Mouse (Mus musculus) liver, postnatal 0 days (tissue): ENCODE measurements around the gene Taok3. TPM values are rescaled to one million over a fixed set of nuclear protein-coding genes. Genes with fewer than 3 reads are reported as not detected.

Experiments
- ATAC-seq: fragments of 200-750 bp; cut with Nextera tagmentation; 2 replicates; pipeline ENCODE4 v1.8.0; 2017; ENCODE audit warnings: mild to moderate bottlenecking, moderate library complexity
- DNase-seq: peaks from one replicate; pipeline ENCODE4 v3.0.0-alpha.2; 2016
- H3K27ac ChIP-seq: fragments of 300-500 bp; sonication (generic); 2 replicates; pipeline ENCODE4 v1.5.1; 2014; ENCODE audit warnings: antibody characterized with exemption, moderate library complexity, mild to moderate bottlenecking, low read depth
- H3K27me3 ChIP-seq: fragments of 300-500 bp; sonication (generic); 2 replicates; pipeline ENCODE4 v1.6.1; 2014; ENCODE audit warnings: low read length, control low read depth, mixed read lengths; ENCODE audit not compliant: insufficient read depth
- H3K36me3 ChIP-seq: fragments of 300-500 bp; sonication (generic); replicated peaks from 2 replicates; pipeline ENCODE4 v1.6.1; 2014; ENCODE audit warnings: mild to moderate bottlenecking, control low read depth, low read length, moderate library complexity, mixed read lengths; ENCODE audit not compliant: insufficient read depth
- H3K4me1 ChIP-seq: fragments of 300-500 bp; sonication (generic); 2 replicates; pipeline ENCODE4 v1.6.1; 2014; ENCODE audit warnings: antibody characterized with exemption, mild to moderate bottlenecking, control low read depth; ENCODE audit not compliant: insufficient read depth
- H3K4me2 ChIP-seq: fragments of 300-500 bp; sonication (generic); 2 replicates; pipeline ENCODE4 v1.6.1; 2014; ENCODE audit warnings: low read depth, mild to moderate bottlenecking, low read length, moderate library complexity, mixed read lengths
- H3K4me3 ChIP-seq: fragments of 300-500 bp; sonication (generic); 2 replicates; pipeline ENCODE4 v1.5.1; 2014; ENCODE audit warnings: low read depth, low read length
- H3K9ac ChIP-seq: fragments of 300-500 bp; sonication (generic); replicated peaks from 2 replicates; pipeline ENCODE4 v1.6.1; 2014; ENCODE audit warnings: mild to moderate bottlenecking, moderate library complexity
- H3K9me3 ChIP-seq: fragments of 300-500 bp; sonication (generic); 2 replicates; pipeline ENCODE4 v1.6.1; 2016; ENCODE audit warnings: mild to moderate bottlenecking, control low read depth, low read length, mixed read lengths
- CTCF ChIP-seq: sonication (generic); IDR thresholded peaks from 2 replicates; pipeline ENCODE4 v1.5.1; 2016; ENCODE audit warnings: antibody characterized with exemption, low read depth
- EP300 ChIP-seq: IDR thresholded peaks from 2 replicates; pipeline ENCODE4 v1.6.1; 2016; ENCODE audit warnings: antibody characterized with exemption, low read depth, mild to moderate bottlenecking
- WGBS: fragments of 180-500 bp; shearing (Covaris S2); extraction: QIAGEN DNeasy Blood & Tissue Kit; methylation state at CpG from one replicate; pipeline ENCODE4 v1.1.7; 2014; ENCODE audit not compliant: insufficient replicate concordance; 5-methylcytosine and 5-hydroxymethylcytosine counted together
- polyA plus RNA-seq: library from polyadenylated mRNA; unstranded; fragments of >200 nt; fragmentation: Nextera tagmentation; extraction: Ambion mirVana; gene quantifications from 2 replicates; pipeline ENCODE4 v1.2.1, GENCODE M21; 2015

The Taok3 gene
- polyA plus RNA-seq, 1 experiment from 2014 or later, result 41.9 TPM

DNA sequence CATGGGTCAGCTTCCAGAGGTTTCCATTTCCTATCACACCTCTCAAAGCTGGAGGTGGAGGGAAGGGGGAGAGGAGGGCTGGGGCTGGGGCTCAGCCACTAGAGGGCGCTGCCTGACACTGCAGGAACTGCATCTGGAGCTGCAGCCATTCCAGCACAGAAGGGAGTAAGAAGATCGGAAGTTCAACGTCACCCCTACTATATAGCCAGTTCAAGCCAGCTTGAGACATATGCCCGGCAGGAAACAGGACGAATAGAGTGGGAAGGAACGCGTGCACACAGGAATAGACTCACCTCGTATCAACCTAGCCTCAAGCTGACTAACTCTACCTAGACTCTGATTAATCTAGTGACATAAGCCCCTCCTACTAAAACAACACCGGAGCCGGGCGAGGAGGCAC lies 187.8 kb downstream of the Taok3 start:
- WGBS, result 28% methylated on average over 11 of the region's 11 CpGs
- no peak overlapping the region for H3K4me2 ChIP-seq
- H3K27ac ChIP-seq, result no peak overlapping the region
- no peak for TF ChIP-seq EP300
- TF ChIP-seq CTCF, result peak; percentile 88
- ATAC-seq, result peak; percentile 70
- no peaks in the 10 kb centered on the region for H3K27me3 ChIP-seq
- H3K9me3 ChIP-seq, result 0 out of 2 replicates have a peak, but pooled peaks cover 3% of the 10 kb centered on the region
- no peak overlapping the region for H3K4me3 ChIP-seq
- DNase-seq, result peak; percentile 83
- no peaks in the 10 kb centered on the region for H3K36me3 ChIP-seq
- H3K4me1 ChIP-seq, result no peaks in the 10 kb centered on the region
- H3K9ac ChIP-seq, result no peak overlapping the region

DNA sequence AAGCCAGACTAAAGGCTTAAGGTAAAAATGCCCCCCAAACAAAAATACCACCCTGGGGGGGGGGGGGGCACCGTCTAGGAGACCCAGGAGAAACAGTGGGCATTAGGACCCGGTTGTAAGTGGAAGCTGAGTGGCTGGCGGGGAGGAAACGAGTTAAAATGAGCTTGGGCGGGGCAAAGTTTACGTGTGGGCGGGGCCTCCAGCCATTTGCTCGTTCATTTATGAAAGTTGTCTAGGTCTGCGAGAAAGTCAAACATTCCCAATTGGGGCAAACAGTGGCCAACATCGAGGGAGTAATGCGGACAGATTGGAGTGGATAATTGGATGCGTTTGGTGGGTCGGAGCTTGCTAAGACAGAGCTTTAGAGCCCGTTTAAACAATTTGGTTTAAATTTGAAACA lies 193.5 kb downstream of the Taok3 start:
- Histone ChIP-seq H3K4me3 (peak overlapping the region; percentile 21; the same call in 1 of the 2 replicates), H3K9me3 (no peaks in the 10 kb centered on the region), H3K36me3 (no peaks in the 10 kb centered on the region), H3K27ac (no peak overlapping the region), H3K4me2 (peak overlapping the region; percentile 59), H3K4me1 (no peaks in the 10 kb centered on the region; the same call in 1 of the 2 replicates), H3K27me3 (peaks cover 5% of the 10 kb centered on the region; the same call in 1 of the 2 replicates), H3K9ac (no peak overlapping the region)
- WGBS, result 19% methylated on average over 13 of the region's 14 CpGs
- no peak for TF ChIP-seq CTCF
- no peak for TF ChIP-seq EP300
- ATAC-seq (no peak), DNase-seq (peak; percentile 62)

DNA sequence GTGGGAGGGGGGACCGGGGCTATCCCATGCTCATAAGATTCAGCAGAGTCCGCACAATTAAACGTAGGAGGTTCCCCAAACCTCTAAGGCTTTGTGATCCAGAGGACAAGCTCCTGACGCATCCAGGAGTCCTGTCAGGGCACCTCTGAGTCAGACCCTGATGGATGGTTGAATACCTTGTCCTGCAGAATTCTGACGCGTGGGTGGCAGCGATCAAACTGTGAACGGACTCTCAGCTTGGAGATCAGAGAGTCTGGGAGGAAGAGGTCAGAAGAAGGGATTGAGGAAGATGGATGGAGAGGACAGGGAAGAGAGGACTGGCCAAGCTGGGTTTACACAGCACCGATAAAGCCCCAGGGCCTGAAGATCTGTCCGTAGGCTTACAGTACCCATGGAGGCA lies 194.0 kb downstream of the Taok3 start:
- no peak overlapping the region for H3K27ac ChIP-seq
- H3K9ac ChIP-seq, result no peak overlapping the region
- peak overlapping the region; percentile 59 for H3K4me2 ChIP-seq
- H3K4me1 ChIP-seq, result peaks cover 3% of the 10 kb centered on the region
- DNase-seq, result no peak
- no peaks in the 10 kb centered on the region for H3K9me3 ChIP-seq
- peak overlapping the region; percentile 21; the same call in 1 of the 2 replicates for H3K4me3 ChIP-seq
- peaks cover 9% of the 10 kb centered on the region; the same call in 1 of the 2 replicates for H3K27me3 ChIP-seq
- TF ChIP-seq EP300 (no peak), CTCF (no peak)
- H3K36me3 ChIP-seq, result no peaks in the 10 kb centered on the region
- WGBS, result 39% methylated on average over 10 of the region's 10 CpGs
- ATAC-seq, result no peak

DNA sequence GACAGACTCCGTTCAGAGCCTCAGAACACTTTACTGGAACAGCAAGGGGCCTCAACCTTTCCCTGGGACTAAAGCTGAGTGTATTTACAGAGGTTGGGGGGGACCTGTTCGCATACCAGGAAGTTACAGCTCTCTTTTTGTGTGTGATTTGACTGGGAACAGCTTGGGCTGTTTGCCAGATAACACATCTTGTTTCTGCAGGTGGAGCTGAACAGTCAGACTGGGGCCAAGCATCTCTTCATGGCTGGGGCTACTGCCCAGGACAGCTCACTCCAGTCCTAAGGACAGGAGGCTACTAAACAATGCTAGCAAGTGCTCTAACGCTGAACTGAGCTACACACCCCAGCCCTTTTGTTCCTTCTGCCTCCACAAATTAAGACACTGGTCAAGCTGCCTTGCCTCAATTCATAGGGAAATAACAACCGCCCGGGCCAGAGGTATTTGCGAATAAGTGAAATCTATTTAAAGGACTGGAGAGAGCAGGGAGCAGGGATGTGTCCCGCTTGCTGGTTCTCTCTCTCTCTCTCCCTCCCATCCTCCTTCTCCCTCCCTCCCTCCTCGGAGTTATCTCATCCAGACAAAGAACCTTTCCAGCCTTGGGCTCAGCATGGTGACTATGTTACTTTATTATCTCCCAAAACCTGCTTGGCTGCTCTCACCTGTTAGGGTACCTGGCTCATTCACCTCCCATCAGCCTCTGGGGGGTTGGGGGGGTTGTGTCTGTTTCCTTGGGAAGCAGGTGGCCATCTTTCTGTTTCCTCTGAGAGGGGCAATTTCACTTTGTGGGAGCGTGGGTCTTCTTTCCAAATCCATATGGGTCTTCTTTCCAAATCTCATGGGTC lies 194.9 kb downstream of the Taok3 start:
- no peak overlapping the region for H3K9ac ChIP-seq
- H3K36me3 ChIP-seq, result no peaks in the 10 kb centered on the region
- WGBS, result 45% methylated on average over 9 of the region's 9 CpGs
- no peak overlapping the region for H3K27ac ChIP-seq
- H3K4me1 ChIP-seq, result peaks cover 4% of the 10 kb centered on the region
- ATAC-seq (no peak), DNase-seq (no peak)
- H3K4me3 ChIP-seq, result no peak overlapping the region
- H3K4me2 ChIP-seq, result no peak overlapping the region
- TF ChIP-seq CTCF (no peak), EP300 (no peak)
- H3K27me3 ChIP-seq, result peaks cover 14% of the 10 kb centered on the region; the same call in 1 of the 2 replicates
- H3K9me3 ChIP-seq, result no peaks in the 10 kb centered on the region

DNA sequence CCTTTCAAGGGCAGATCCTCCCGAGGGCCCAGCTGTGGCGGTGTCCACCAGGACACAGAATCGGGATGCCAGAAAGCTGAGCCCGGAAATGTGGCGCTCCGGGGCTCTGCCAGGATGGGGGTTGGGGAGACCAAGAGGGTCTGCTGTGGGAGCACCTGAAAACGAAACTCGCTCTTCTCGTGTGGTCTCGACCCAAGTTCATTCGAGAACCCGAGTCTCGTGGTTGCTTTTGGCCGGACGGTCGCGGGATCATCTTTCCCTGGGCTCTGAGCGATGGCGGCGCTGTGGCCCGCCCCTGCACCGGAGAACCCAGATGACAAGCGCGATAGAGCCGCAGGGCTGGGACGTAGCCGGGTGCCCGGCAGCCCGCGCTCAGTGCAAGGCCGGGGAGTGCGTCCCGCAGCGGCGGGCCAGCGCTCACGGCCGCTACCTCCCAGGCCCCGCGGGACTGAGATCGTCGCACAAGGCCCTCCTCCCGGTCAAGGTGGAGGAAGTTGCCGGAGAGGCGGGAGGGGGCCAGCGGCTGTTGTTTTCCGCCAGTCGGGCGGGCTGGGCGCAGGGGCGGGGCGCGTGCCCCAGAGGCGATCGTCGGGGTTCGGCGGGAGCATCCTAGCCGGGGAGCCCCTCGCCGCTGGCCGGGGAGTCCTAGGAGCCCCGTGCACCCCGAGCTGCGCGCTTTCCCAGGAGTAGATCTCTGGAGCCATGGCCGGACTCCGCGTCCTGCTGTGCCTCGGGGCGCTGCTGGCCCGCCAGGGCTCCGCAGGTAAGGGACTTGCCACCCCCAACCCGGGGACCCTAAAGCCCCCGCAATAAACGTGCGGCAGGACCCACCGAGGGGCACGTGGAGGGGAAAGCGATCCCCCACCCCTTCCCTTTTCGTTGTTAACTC lies 199.1 kb downstream of the Taok3 start, which contains the start of gene Vsig10:
TSS of gene Vsig10 (plus strand) at position 343 of the 889 bp plus-strand sequence.
- peak within 1 kb of the TSS; percentile 71 for H3K4me3 ChIP-seq
- H3K27ac ChIP-seq, result peak within 1 kb of the TSS; percentile 82
- H3K36me3 ChIP-seq, result no peaks in the 10 kb centered on the region
- WGBS, result under 1% methylated on average over 74 of the region's 81 CpGs
- H3K4me2 ChIP-seq, result peak within 1 kb of the TSS; percentile 96
- ATAC-seq (peak; percentile 86), DNase-seq (peak; percentile 67)
- no peaks in the 10 kb centered on the region for H3K9me3 ChIP-seq
- H3K4me1 ChIP-seq, result peaks cover 8% of the 10 kb centered on the region
- H3K9ac ChIP-seq, result peak within 1 kb of the TSS; percentile 78
- peaks cover 14% of the 10 kb centered on the region for H3K27me3 ChIP-seq
- no peak; the same call in 1 of the 2 replicates for TF ChIP-seq CTCF
- no peak for TF ChIP-seq EP300

DNA sequence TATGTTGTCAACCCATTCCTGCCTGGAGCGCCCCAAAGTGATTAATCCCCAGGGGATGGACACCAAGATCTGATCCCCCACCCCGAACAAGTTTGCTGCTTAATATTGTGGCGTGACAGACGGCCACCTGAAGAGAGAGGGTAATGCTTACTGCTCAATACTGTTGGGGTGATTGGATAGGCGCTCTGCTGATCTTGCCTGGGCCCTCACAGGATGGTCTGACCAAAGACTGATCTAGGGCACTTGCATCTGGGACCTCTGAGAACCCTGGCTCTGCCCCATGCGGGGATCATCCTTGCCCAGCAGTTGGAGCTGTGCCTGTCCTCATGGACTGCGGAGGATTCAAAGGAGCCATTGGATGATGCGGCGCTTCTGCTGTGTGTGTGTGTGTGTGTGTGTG lies 203.8 kb downstream of the Taok3 start:
- peaks cover 5% of the 10 kb centered on the region; the same call in 1 of the 2 replicates for H3K27me3 ChIP-seq
- 79% methylated on average over 9 of the region's 9 CpGs for WGBS
- TF ChIP-seq EP300, result no peak
- no peak for TF ChIP-seq CTCF
- H3K36me3 ChIP-seq, result no peaks in the 10 kb centered on the region
- H3K4me3 ChIP-seq, result no peak overlapping the region
- no peak overlapping the region for H3K4me2 ChIP-seq
- H3K9ac ChIP-seq, result no peak overlapping the region
- ATAC-seq (no peak), DNase-seq (no peak)
- no peak overlapping the region for H3K27ac ChIP-seq
- no peaks in the 10 kb centered on the region for H3K9me3 ChIP-seq
- H3K4me1 ChIP-seq, result peaks cover 5% of the 10 kb centered on the region

Other genes starting within 250 kb of the Taok3 start
- gene Suds3, start 4.0 kb upstream of the Taok3 start, polyA plus RNA-seq, result 30.5 and 33.4 TPM in 2 replicates
- 120 and 129 TPM in 2 replicates for gene Pebp1, start 167.5 kb downstream of the Taok3 start, polyA plus RNA-seq
- 2.1 and 2.9 TPM in 2 replicates for gene Vsig10, start 199.0 kb downstream of the Taok3 start, polyA plus RNA-seq
- 31.7 and 32.3 TPM in 2 replicates for gene Wsb2, start 237.2 kb downstream of the Taok3 start, polyA plus RNA-seq